Mouse (Mus musculus): Measurements from ENCODE around the gene Ryk.

DNA sequence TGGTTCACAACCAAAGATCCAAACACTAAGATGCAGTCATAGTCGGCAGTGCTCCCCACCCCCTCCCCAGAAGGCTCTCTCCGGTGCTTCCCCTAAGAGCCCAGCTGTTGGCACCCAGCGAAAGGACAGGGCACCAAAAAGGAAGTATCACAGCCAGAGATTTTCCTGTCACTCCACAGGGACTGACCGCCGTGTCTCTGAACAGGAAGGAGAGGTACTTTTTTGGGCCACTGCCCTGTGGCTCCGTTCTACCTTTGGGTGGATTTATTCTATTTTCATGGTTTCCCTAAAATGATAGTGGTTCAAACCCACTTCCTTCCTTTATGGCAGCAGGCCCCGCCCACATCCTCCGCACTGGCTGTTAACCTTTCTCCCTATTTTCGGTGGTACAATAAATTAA, 42.9 kb upstream of the Ryk start:
- no peak for TF ChIP-seq POLR2A (IDR thresholded peaks at IDR 0.05; ENCODE audit: insufficient read depth, low read depth, low read length)
- no peak for TF ChIP-seq CTCF (IDR thresholded peaks at IDR 0.05)
- TF ChIP-seq EP300 (IDR thresholded peaks at IDR 0.05; ENCODE audit: insufficient read depth, low read depth, low read length): no peak
